Mouse (Mus musculus) MEL (cell line): ENCODE results near the gene Hacd2. TPM values are rescaled to one million over a fixed set of nuclear protein-coding genes. Genes with fewer than 3 reads are reported as not detected.

Source experiments
- DNase-seq: peaks from one replicate; pipeline ENCODE4 v3.0.0; 2011; ENCODE audit warnings: low read depth, low spot score
- H3K27ac ChIP-seq: 2 replicates; pipeline ENCODE4 v1.5.1; 2012; ENCODE audit warnings: low read depth, mild to moderate bottlenecking, control low read depth, low read length, moderate library complexity; ENCODE audit not compliant: control insufficient read depth
- H3K27me3 ChIP-seq, 2 experiments: fragments of 150-350 bp in 1 of 2; sonication (generic) in 1 of 2; 2 replicates each; pipeline ENCODE4 v1.6.1; 2012; ENCODE audit warnings: low read length in 2 of 2, mild to moderate bottlenecking in 2 of 2, improper control_type of control experiment in 1 of 2, moderate library complexity in 1 of 2; ENCODE audit not compliant: insufficient read depth in 2 of 2, control insufficient read depth in 1 of 2
- H3K36me3 ChIP-seq, 2 experiments: 2 replicates each; pipeline ENCODE4 v1.6.1; 2012 to 2014; ENCODE audit warnings: low read length in 2 of 2, improper control_type of control experiment in 1 of 2, inconsistent platforms in 1 of 2, mild to moderate bottlenecking in 1 of 2; ENCODE audit not compliant: insufficient read depth in 2 of 2, control insufficient read depth in 1 of 2
- H3K4me1 ChIP-seq, 2 experiments: fragments of 150-350 bp in 1 of 2; sonication (generic) in 1 of 2; 2 replicates each; pipeline ENCODE4 v1.6.1; 2012; ENCODE audit warnings: low read length in 2 of 2, improper control_type of control experiment in 1 of 2, mild to moderate bottlenecking in 1 of 2; ENCODE audit not compliant: insufficient read depth in 2 of 2, control insufficient read depth in 1 of 2
- H3K4me3 ChIP-seq, 2 experiments: fragments of 150-350 bp in 1 of 2; sonication (generic) in 1 of 2; 2 replicates each; pipeline ENCODE4 v1.5.1; 2012; ENCODE audit warnings: low read depth in 2 of 2, low read length in 2 of 2, mild to moderate bottlenecking in 2 of 2, moderate library complexity in 2 of 2, control low read depth in 1 of 2, improper control_type of control experiment in 1 of 2; ENCODE audit not compliant: control insufficient read depth in 1 of 2, insufficient read depth in 1 of 2
- H3K79me2 ChIP-seq: 2 replicates; pipeline ENCODE4 v1.6.1; 2012; ENCODE audit warnings: mild to moderate bottlenecking, low read length, moderate library complexity; ENCODE audit not compliant: control insufficient read depth, poor library complexity, insufficient read depth
- H3K9ac ChIP-seq: 2 replicates; pipeline ENCODE4 v1.6.1; 2012; ENCODE audit warnings: low read depth, mild to moderate bottlenecking, control low read depth, low read length, moderate library complexity; ENCODE audit not compliant: control insufficient read depth, poor library complexity, severe bottlenecking
- H3K9me3 ChIP-seq: fragments of 150-350 bp; sonication (generic); replicated peaks from 2 replicates; pipeline ENCODE4 v1.6.1; 2012; ENCODE audit warnings: mild to moderate bottlenecking, low read length, improper control_type of control experiment, moderate library complexity; ENCODE audit not compliant: insufficient read depth
- CHD1 ChIP-seq: IDR thresholded peaks from 2 replicates; pipeline ENCODE4 v1.6.1; 2012; ENCODE audit warnings: low read depth, mild to moderate bottlenecking, inconsistent platforms, low read length, improper control_type of control experiment
- CHD2 ChIP-seq: IDR thresholded peaks from 2 replicates; pipeline ENCODE4 v1.6.1; 2011; ENCODE audit warnings: low read length, improper control_type of control experiment
- CTCF ChIP-seq, 3 experiments: IDR thresholded peaks in 2 of 3; conservative IDR thresholded peaks in 1 of 3; 2 replicates each; pipeline ENCODE4 v1.5.1; 2011 to 2012; ENCODE audit warnings: low read length in 3 of 3, low read depth in 2 of 3, mild to moderate bottlenecking in 2 of 3, improper control_type of control experiment in 1 of 3, inconsistent platforms in 1 of 3, mixed read lengths in 1 of 3, moderate library complexity in 1 of 3; ENCODE audit not compliant: control insufficient read depth in 1 of 3, insufficient read depth in 1 of 3, poor library complexity in 1 of 3, severe bottlenecking in 1 of 3
- ELF1 ChIP-seq: IDR thresholded peaks from 2 replicates; pipeline ENCODE4 v1.6.1; 2014; ENCODE audit warnings: low read depth, mild to moderate bottlenecking, inconsistent platforms, low read length, improper control_type of control experiment, moderate library complexity
- ETS1 ChIP-seq: IDR thresholded peaks from 2 replicates; pipeline ENCODE4 v1.6.1; 2012; ENCODE audit warnings: low read depth, mild to moderate bottlenecking, inconsistent platforms, low read length, improper control_type of control experiment, moderate library complexity
- GABPA ChIP-seq: IDR thresholded peaks from 2 replicates; pipeline ENCODE4 v1.6.1; 2012; ENCODE audit warnings: low read depth, mild to moderate bottlenecking, inconsistent platforms, low read length, improper control_type of control experiment, moderate library complexity
- GATA1 ChIP-seq: IDR thresholded peaks from 2 replicates; pipeline ENCODE4 v1.6.1; 2011; ENCODE audit warnings: low read depth, low read length, improper control_type of control experiment
- HCFC1 ChIP-seq: IDR thresholded peaks from 2 replicates; pipeline ENCODE4 v1.6.1; 2012; ENCODE audit warnings: low read depth, mild to moderate bottlenecking, inconsistent platforms, low read length, improper control_type of control experiment, moderate library complexity
- JUND ChIP-seq: IDR thresholded peaks from 2 replicates; pipeline ENCODE4 v1.6.1; 2011; ENCODE audit warnings: low read depth, mild to moderate bottlenecking, improper control_type of control experiment, low read length
- KAT2A ChIP-seq: conservative IDR thresholded peaks from 2 replicates; pipeline ENCODE4 v1.6.1; 2012; ENCODE audit warnings: low read depth, low read length, improper control_type of control experiment, inconsistent platforms
- NELFE ChIP-seq: IDR thresholded peaks from 2 replicates; pipeline ENCODE4 v1.6.1; 2011; ENCODE audit warnings: low read depth, low read length, improper control_type of control experiment
- NRF1 ChIP-seq: IDR thresholded peaks from 2 replicates; pipeline ENCODE4 v1.6.1; 2014; ENCODE audit warnings: low read depth, mild to moderate bottlenecking, inconsistent platforms, low read length, improper control_type of control experiment, moderate library complexity; ENCODE audit not compliant: poor library complexity, insufficient read depth, severe bottlenecking
- RAD21 ChIP-seq: IDR thresholded peaks from 2 replicates; pipeline ENCODE4 v1.6.1; 2011; ENCODE audit warnings: mild to moderate bottlenecking, low read depth, low read length, improper control_type of control experiment
- SIN3A ChIP-seq: IDR thresholded peaks from 2 replicates; pipeline ENCODE4 v1.6.1; 2012; ENCODE audit warnings: low read length, improper control_type of control experiment, inconsistent platforms
- UBTF ChIP-seq: IDR thresholded peaks from 2 replicates; pipeline ENCODE4 v1.6.1; 2012; ENCODE audit warnings: low read depth, mild to moderate bottlenecking, inconsistent platforms, low read length, improper control_type of control experiment, moderate library complexity, borderline replicate concordance; ENCODE audit not compliant: insufficient read depth
- USF1 ChIP-seq: IDR thresholded peaks from 2 replicates; pipeline ENCODE4 v1.6.1; 2014; ENCODE audit warnings: low read depth, mild to moderate bottlenecking, inconsistent platforms, low read length, improper control_type of control experiment, moderate library complexity
- ZKSCAN1 ChIP-seq: IDR thresholded peaks from 2 replicates; pipeline ENCODE4 v1.6.1; 2012; ENCODE audit warnings: low read depth, mild to moderate bottlenecking, inconsistent platforms, low read length, improper control_type of control experiment, moderate library complexity
- ZNF384 ChIP-seq: IDR thresholded peaks from 2 replicates; pipeline ENCODE4 v1.6.1; 2012; ENCODE audit warnings: low read depth, mild to moderate bottlenecking, inconsistent platforms, low read length, improper control_type of control experiment
- polyA plus RNA-seq, 2 experiments: library from polyadenylated mRNA; stranded (reverse) in 1 of 2; unstranded in 1 of 2; fragments of >175 nt in 1 of 2; fragments of >200 nt in 1 of 2; gene quantifications; 2 replicates each; pipeline versions ENCODE4 v1.2.1 to v1.2.4; 2012; ENCODE audit warnings: low replicate concordance in 2 of 2, low read depth in 1 of 2; ENCODE audit not compliant: insufficient read length in 2 of 2, insufficient read depth in 1 of 2, missing spikeins in 1 of 2
- total RNA-seq: library from RNA; depleted of rRNA; stranded (reverse); fragments of 300-350 nt; gene quantifications from 2 replicates; pipeline ENCODE4 v1.2.3, GENCODE M21; 2012

The Hacd2 gene
- total and polyA plus RNA-seq, 3 experiments: 16.9 to 40.3 TPM; not detected in 1

- H3K9me3 ChIP-seq: no peaks in the 10 kb centered on the region
- H3K4me3 ChIP-seq: no peak overlapping the region
- no peak overlapping the region for H3K9ac ChIP-seq
- H3K27ac ChIP-seq: no peak overlapping the region
- no peaks in the 10 kb centered on the region for H3K36me3 ChIP-seq
- DNase-seq: no peak
- no peaks in the 10 kb centered on the region for H3K4me1 ChIP-seq
- no peaks in the 10 kb centered on the region for H3K79me2 ChIP-seq
- H3K27me3 ChIP-seq: no peaks in the 10 kb centered on the region
- TF ChIP-seq HCFC1 (no peak), ZKSCAN1 (no peak), KAT2A (no peak), NELFE (no peak), NRF1 (no peak), ETS1 (no peak), JUND (no peak), CHD1 (no peak)
These were observed 132.0 kb downstream of the Hacd2 start for GRCm38 (mm10) chr16:35154245-35154640.

- Histone ChIP-seq H3K36me3 (no peaks in the 10 kb centered on the region), H3K9me3 (no peaks in the 10 kb centered on the region), H3K4me1 (no peaks in the 10 kb centered on the region), H3K27me3 (no peaks in the 10 kb centered on the region), H3K9ac (no peak within 1 kb of the TSS), H3K27ac (no peak within 1 kb of the TSS), H3K79me2 (no peaks in the 10 kb centered on the region), H3K4me3 (no peak within 1 kb of the TSS)
- no peak for DNase-seq
- TF ChIP-seq UBTF: no peak
- TF ChIP-seq SIN3A: no peak
- TF ChIP-seq USF1: no peak
- TF ChIP-seq GATA1: no peak
- TF ChIP-seq CHD2: no peak
- no peak for TF ChIP-seq RAD21
- TF ChIP-seq ELF1: no peak
- no peak for TF ChIP-seq CTCF (IDR thresholded peaks at IDR 0.05 in 2 of 3, conservative IDR thresholded peaks at IDR 0.05 in 1 of 3; ENCODE audit: control insufficient read depth in 1 of 3, insufficient read depth in 1 of 3, low read depth in 2 of 3, low read length in 3 of 3, poor library complexity in 1 of 3, severe bottlenecking in 1 of 3)
- no peak for TF ChIP-seq JUND
- TF ChIP-seq GABPA: no peak
- TF ChIP-seq ZNF384: no peak
- no peak for TF ChIP-seq ETS1
These were observed 132.6 kb downstream of the Hacd2 start, which contains the start of gene Adcy5 for GRCm38 (mm10) chr16:35154641-35155390. Adcy5 (plus strand) TSS chr16:35154877.
